Mouse (Mus musculus) NIH3T3 (cell line): ENCODE results near the gene Rapgef6.

Experiments
- DNase-seq: peaks from one replicate; pipeline ENCODE4 v3.0.0-alpha.2; 2012; ENCODE audit warnings: low read depth

Rapgef6 gene

GRCm38 (mm10) chr11:54735114-54735513 is 212.5 kb downstream of the Rapgef6 start:
- DNase-seq = no peak

DNA sequence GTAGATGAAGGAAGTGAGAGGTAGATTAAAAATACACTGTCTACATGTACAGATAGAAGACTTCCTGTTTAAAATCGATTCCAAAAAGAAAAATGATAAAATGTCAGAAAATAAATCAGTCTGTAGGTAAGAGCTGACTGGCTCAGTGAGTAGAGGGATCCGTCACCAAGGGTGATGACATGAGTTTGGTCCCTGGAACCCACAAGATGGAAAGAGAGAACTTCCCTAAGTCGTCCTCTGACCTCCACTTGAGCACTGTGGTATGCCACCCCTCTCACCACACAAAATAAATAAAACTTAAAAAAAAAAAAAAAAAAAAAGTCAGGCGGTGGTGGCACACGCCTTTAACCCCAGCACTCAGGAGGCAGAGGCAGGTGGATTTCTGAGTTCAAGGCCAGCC is 214.3 kb downstream of the Rapgef6 start:
- no peak for DNase-seq

GRCm38 (mm10) chr11:54739012-54739750 is 216.5 kb downstream of the Rapgef6 start:
- no peak for DNase-seq

GRCm38 (mm10) chr11:54741330-54741729 is 218.7 kb downstream of the Rapgef6 start:
- no peak for DNase-seq

- peak; percentile 10 for DNase-seq
These were observed 221.6 kb downstream of the Rapgef6 start for GRCm38 (mm10) chr11:54744231-54744630.
